20 mouse cellular contexts compared by ENCODE assay signal in genomic region chr5:24172092-24172491, GRCm38 (mm10).
"Had no signal": no experiment of that assay in that cellular context is flagged by ENCODE, and none has a peak within 500 bp of the region (broad histone marks: within the 10 kb centered on the region; RNA-seq: fewer than 3 reads in every experiment).

No protein-coding gene starts in this region.

- DNase-seq: kidney, adult 11 months; kidney, adult 8-10 months; kidney, postnatal 10 days; kidney, postnatal 36 days; layer of hippocampus, postnatal 36 days; liver, embryonic 13.5 days; lung, adult 2 months; lung, postnatal 14 days; right cerebral cortex, adult 18-20 months; thymus, adult 2 months; thymus, postnatal 14 days; thymus, postnatal 4 days had no signal

- H3K27ac ChIP-seq: intestine, embryonic 15.5 days; kidney, embryonic 15.5 days; liver, embryonic 13.5 days; macrophage; midbrain, embryonic 12.5 days; midbrain, embryonic 15.5 days; neural tube, embryonic 12.5 days; neural tube, embryonic 15.5 days; stomach, postnatal 0 days had no signal

- H3K4me3 ChIP-seq: intestine, embryonic 15.5 days; kidney, embryonic 15.5 days; liver, embryonic 13.5 days; midbrain, embryonic 12.5 days; midbrain, embryonic 15.5 days; neural tube, embryonic 12.5 days; neural tube, embryonic 15.5 days had no signal

- H3K27me3 ChIP-seq: intestine, embryonic 15.5 days; kidney, embryonic 15.5 days; liver, embryonic 13.5 days; midbrain, embryonic 12.5 days; midbrain, embryonic 15.5 days; neural tube, embryonic 12.5 days; neural tube, embryonic 15.5 days had no signal

- H3K9ac ChIP-seq: intestine, embryonic 15.5 days; kidney, embryonic 15.5 days; liver, embryonic 13.5 days; midbrain, embryonic 12.5 days; midbrain, embryonic 15.5 days; neural tube, embryonic 12.5 days; neural tube, embryonic 15.5 days had no signal

- H3K9me3 ChIP-seq: intestine, embryonic 15.5 days; kidney, embryonic 15.5 days; liver, embryonic 13.5 days; midbrain, embryonic 12.5 days; midbrain, embryonic 15.5 days; neural tube, embryonic 12.5 days; neural tube, embryonic 15.5 days had no signal

- H3K4me1 ChIP-seq: intestine, embryonic 15.5 days; kidney, embryonic 15.5 days; liver, embryonic 13.5 days; midbrain, embryonic 12.5 days; midbrain, embryonic 15.5 days; neural tube, embryonic 12.5 days; neural tube, embryonic 15.5 days had no signal
